Mouse (Mus musculus): ENCODE results near the gene Hoxa5.

Hoxa5 gene

GRCm38 (mm10) chr6:52239625-52240388 lies 35.4 kb upstream of the Hoxa5 start:
- no peak for DNase-seq

- no peak for DNase-seq
These were observed 34.6 kb upstream of the Hoxa5 start for GRCm38 (mm10) chr6:52238976-52239375.

- no peak for DNase-seq
These were observed 33.8 kb upstream of the Hoxa5 start for GRCm38 (mm10) chr6:52238155-52238545.

GRCm38 (mm10) chr6:52237346-52238154 lies 33.2 kb upstream of the Hoxa5 start:
- DNase-seq = no peak

GRCm38 (mm10) chr6:52236806-52237205 lies 32.4 kb upstream of the Hoxa5 start:
- no peak for DNase-seq

GRCm38 (mm10) chr6:52235866-52236265 lies 31.5 kb upstream of the Hoxa5 start:
- no peak for DNase-seq

GRCm38 (mm10) chr6:52235267-52235666 lies 30.9 kb upstream of the Hoxa5 start:
- no peak for DNase-seq

- DNase-seq = no peak
These were observed 30.2 kb upstream of the Hoxa5 start for GRCm38 (mm10) chr6:52234428-52235140.

GRCm38 (mm10) chr6:52233546-52234427 lies 29.4 kb upstream of the Hoxa5 start:
- no peak for DNase-seq

GRCm38 (mm10) chr6:52232984-52233545 lies 28.7 kb upstream of the Hoxa5 start:
- DNase-seq = no peak

- no peak for DNase-seq
These were observed 28.2 kb upstream of the Hoxa5 start for GRCm38 (mm10) chr6:52232568-52232965.

- DNase-seq = no peak
These were observed 27.6 kb upstream of the Hoxa5 start for GRCm38 (mm10) chr6:52231885-52232567.

- no peak for DNase-seq
These were observed 26.3 kb upstream of the Hoxa5 start, which contains the start of gene Hoxa9 for GRCm38 (mm10) chr6:52230516-52231165. Hoxa9 (minus strand) TSS chr6:52231089.

GRCm38 (mm10) chr6:52229558-52230416 lies 25.4 kb upstream of the Hoxa5 start:
- no peak for DNase-seq

- no peak for DNase-seq
These were observed 24.4 kb upstream of the Hoxa5 start for GRCm38 (mm10) chr6:52228475-52229465.

- DNase-seq = no peak
These were observed 23.3 kb upstream of the Hoxa5 start for GRCm38 (mm10) chr6:52227470-52228222.

- no peak for DNase-seq
These were observed 22.3 kb upstream of the Hoxa5 start for GRCm38 (mm10) chr6:52226569-52227257.

Measured in liver (tissue).